Mouse (Mus musculus): ENCODE results near the gene Plppr3.
A peak's percentile ranks its signal among the peaks of the same experiment; 100 is the strongest.
"Not testable (repeated sequence)": the region's sequence is repeated elsewhere in the genome, so short reads cannot be mapped to it uniquely, and the experiment has no call there.

Gene Plppr3

DNA sequence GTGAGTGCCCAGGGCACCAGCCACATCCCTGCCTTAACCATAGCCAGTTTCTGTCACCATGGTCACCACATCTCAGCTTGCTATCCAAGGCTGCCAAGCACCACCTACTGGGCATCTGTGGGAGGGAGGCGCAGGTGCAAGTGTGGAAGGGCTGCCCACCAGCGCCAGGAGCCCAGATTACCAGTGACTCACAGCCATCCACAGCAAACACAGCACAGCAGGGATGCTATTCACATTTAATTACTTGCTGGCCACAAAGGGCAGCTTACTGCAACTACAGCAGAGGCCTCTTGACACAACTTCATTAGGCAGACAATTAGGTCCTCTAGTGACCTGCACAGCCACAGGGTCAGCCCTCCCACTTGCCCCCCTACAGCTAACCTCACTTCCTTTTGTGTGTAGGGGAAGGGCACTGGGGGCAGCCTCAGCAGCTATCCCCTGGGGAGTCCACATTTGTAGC, 26.5 kb upstream of the Plppr3 start:
- no peak for DNase-seq (ENCODE audit: low spot score)

DNA sequence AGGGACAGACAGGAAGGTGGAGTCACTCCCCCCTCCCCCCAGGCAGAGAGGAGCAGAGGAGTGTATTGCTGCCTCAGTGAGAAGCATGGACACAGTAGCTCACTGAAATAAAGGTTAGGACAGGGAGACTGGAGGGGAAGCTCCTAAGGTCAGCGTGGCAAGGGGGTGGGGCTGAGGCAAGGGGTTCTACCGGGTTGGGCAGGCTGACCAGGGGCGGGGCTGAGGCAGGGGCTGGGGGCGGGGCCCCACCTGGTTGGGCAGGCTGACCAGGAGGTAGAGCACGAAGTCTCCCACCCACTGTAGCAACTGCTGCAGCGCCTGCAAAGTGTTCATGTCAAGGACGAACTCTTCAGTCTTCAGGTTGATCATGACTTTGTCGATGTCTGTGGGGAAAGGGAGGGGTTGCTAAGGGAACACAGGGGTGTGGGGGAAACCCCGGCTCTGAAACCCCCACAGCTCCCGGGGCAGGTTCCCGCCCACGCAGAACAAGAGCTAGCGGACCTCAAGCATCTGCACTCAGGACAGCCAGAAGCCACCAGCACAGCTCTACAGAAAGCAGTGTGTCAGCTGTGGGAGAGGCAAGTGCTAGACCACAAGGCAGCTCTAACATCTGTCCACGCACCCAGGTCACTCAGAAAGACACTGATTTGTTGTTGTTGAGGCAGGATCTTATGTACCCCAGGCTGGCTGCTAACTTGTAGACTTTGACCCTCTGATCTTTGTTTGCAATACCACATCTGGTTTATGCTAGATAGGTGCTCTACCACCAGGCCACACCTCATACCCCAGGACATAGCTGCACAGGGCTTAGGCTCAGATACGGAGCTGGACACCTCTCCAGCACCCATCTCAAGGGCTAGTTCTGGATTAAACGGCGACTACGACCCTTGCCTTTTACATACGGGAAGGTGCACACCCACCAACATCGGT, 23.1 kb upstream of the Plppr3 start:
- DNase-seq (ENCODE audit: low spot score), result peak; percentile 45

DNA sequence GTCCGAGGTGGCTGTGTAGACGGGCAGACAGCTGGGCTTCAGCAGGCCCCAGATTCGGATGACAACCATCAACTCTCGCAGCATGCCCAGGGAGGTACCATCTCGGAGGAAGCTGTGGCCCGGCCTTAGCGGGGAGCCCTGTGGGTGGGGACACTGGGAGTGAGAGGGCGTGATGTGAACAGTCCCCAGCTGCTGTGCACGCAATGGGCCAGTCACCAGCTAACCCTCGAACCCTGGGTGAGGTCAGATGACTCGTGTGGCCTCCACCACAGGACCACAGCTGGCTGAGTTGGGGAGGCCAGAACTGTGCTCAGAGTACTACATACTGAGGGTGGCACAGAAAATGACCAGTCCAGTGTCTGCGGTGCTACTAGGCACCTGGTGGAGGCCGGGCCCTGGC, 22.4 kb upstream of the Plppr3 start:
- DNase-seq (ENCODE audit: low spot score), result no peak

DNA sequence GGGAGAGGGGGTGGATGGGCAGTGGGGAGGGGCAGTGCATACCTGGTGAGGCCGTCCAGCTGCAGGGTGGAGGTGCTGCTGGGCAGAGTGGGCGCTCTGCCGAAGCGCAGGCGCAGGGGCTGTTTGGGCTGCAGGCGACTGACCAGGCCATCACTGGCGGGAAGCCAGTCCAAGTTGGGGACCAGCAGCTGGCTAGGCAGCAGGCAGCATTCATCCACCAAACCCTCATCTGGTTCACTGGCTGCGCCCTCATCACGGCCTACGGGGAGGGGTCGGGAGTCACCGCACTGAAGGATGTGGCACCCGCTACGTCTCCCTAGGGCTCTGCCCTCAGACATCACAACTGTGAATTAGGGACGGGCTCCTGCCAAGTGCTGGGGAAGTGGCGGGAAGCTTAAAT, 21.9 kb upstream of the Plppr3 start:
- DNase-seq (ENCODE audit: low spot score), result no peak

DNA sequence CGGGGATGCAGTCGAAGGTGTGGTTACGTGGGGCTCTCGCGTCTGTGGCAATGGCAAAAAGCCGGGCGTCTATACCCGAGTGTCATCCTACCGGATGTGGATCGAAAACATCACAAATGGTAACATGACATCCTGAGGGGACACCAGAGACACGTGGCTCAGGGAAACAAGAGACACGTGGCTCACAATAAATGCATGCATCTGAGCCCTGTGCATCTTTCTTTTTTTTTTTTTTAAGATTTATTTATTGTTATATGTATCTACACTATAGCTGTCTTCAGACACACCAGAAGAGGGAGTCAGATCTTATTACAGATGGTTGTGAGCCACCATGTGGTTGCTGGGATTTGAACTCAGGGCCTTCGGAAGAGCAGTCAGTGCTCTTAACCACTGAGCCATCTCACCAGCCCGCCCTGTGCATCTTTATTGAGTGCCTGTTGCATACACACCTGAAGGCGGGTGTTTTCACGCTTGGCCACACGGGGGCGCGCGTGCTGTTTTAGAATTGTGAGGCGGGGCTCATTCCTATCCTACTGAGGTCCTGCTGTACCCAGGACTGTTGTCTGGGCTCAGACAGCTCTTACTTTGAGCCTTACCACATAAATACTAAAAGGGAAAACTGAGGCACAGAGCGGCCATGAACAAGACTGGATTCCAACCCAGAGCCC, 18.2 kb upstream of the Plppr3 start:
- peak; percentile 88 for DNase-seq (ENCODE audit: low spot score)

DNA sequence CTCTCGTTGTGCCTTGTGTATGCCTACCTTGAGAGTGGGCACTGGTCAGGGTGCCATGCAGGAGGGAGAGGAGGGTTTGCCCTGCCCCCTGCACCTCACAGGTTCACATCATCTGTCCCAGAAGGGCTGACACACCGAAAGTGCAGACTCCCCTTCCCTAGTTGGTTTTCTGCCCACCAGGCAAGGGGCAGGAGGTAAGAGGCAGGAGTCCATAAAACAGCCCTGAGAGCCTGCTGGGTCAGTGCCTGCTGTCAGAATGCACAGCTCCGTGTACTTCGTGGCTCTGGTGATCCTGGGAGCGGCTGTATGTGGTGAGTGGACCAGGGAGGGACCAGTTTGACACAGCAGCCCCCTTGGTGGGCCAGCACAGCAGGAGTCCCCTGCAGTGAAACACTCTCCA, 16.2 kb upstream of the Plppr3 start, which contains the start of gene Cfd:
Cfd (plus strand) TSS at position 184 of the 400 bp plus-strand sequence.
- no peak for DNase-seq (ENCODE audit: low spot score)

DNA sequence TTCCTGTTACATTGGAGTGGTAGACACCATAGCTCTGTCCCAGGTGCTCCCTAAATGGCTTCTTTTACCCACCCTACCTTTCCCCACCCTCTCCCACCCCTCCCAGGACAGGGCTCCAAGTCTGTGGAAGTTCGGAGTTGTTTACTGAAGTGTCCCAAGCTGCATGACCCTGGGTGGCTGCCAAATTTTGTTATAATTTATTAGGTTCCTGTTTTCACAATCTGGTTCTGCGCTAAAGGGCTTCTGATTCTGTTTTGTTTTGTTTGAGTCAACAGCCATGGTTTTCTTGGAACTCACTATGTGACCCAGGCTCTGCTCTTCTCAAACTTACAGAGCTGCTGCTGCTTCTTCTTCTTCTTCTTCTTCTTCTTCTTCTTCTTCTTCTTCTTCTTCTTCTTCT, 15.0 kb upstream of the Plppr3 start:
- no peak for DNase-seq (ENCODE audit: low spot score)

DNA sequence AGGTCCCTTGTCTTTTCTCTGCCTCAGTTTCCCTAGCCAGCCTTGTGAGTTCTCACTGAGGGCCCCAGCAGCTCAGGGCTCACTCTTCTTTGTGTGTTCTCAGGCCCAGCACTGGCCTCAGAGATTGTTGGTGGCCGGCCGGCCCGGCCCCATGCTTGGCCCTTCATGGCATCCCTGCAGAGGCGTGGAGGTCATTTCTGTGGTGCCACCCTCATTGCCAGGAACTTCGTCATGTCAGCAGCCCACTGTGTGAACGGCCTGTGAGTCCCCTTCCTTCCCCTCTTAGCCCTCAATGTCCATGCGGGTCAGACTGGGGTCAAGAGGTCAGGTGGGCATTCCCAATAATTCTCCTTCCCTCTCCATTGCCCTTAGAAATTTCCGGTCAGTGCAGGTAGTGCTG, 12.2 kb upstream of the Plppr3 start:
- no peak for DNase-seq (ENCODE audit: low spot score)

DNA sequence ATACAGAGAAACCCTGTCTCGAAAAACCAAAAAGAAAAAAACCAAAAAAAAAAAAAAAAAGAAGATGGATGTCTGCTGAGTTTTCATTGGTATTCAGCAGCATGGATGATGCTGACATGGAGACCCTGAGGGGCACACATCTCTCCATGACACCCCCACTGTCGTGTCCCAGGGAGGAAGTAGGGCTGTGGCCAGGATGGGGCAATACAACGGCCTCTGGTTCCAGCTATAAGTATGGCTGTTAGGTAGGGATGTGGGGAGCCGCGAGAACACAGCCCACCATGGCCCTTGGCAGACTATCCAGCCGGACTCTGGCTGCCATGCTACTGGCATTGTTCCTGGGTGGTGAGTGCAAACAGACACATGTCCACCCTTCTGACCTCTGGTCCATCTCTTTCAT, 11.6 kb upstream of the Plppr3 start, which contains the start of gene Elane:
Elane (plus strand) TSS at position 194 of the 400 bp plus-strand sequence.
- no peak for DNase-seq (ENCODE audit: low spot score)

DNA sequence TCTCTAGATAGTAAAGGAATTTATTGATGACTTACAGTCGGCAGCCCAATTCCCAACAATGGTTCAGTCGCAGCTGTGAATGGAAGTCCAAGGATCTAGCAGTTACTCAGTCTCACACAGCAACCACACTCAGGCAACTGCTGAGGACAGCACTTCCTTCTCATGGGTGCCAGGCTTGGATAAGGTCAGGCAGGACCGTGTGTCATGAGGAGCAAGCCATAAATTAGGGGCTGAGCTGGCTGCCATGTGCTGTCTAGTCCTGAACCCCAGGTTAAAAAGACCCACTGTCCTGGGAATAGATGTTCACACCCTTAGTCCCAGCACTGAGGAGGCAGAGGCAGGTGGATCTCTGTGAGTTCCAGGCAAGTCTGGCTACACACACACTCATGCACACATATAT, 10.5 kb upstream of the Plppr3 start:
- not testable (repeated sequence) for DNase-seq (ENCODE audit: low spot score)

DNA sequence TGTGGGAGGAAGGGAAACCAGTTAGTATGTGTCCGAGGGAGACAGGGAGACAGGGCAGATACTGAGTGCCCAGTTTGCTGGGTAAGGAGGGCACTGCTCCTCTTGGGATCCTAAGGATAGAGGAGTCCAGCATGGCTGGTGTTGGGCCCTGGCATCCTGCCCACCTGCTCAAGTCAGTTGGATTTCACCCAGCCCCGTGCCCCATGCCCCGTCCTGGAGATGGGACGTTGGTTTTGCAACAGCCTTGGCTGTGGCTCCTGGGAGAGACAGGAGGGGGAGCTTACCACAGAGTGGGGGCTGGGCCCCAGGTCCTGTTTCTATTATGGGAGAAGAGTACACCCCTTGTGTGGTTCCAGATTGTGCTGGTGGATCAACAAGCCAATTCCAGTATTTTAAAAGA, 10.0 kb upstream of the Plppr3 start:
- DNase-seq (ENCODE audit: low spot score), result no peak

DNA sequence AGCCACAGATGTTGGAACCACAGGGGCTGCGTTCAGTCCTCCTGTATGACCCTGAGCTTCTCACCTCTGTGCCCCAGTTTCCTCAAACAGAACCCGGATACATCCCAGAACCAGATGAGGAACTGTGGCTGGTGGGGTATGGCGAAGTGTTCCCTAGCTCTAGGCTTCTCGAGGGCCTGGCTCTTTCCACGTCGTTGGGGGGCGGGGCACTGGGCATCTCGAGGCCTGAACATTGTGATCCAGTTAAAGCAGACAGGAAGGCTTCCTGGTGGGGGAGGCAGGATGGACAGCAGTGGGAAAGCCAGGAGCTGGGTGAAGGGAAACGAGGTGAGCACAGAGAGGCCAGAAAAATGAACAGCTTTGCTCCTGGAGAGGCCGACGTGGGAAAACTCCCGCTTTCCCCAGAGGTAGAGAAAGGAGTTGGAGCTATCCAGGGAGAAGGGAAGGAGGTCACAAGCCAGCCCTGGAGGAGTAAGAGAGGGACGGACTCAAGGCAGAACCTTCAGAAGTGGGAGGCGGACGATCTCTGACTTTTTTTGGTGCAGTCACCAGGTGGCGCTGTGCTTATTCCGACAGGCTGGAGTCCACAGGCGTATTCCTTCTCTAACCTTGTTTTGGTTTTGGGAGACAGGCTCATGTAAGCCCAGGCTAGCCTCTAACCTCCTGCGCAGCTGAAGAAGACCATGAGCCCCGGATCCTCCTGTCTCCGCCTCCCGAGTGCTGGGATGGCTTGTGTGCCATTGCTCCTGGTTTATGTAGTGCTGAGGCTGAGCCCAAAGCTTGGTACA, 9.1 kb upstream of the Plppr3 start:
- peak; percentile 92 for DNase-seq (ENCODE audit: low spot score)

DNA sequence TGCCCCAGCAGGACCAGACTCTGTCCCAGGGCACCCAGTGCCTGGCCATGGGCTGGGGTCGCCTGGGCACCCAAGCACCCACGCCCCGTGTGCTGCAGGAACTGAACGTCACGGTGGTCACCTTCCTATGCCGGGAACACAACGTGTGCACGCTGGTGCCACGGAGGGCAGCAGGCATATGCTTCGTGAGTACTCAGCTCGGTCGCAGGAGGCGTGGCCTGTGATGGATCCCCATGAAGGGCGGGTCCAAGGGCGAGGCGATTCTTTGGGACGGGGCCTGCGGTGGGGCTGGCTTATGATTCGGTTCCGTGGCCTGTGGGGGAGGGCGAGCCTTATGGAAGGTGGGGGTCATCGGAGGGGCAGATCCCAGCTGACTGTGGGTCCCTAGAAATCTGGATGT, 7.5 kb upstream of the Plppr3 start:
- peak; percentile 45 for DNase-seq (ENCODE audit: low spot score)

DNA sequence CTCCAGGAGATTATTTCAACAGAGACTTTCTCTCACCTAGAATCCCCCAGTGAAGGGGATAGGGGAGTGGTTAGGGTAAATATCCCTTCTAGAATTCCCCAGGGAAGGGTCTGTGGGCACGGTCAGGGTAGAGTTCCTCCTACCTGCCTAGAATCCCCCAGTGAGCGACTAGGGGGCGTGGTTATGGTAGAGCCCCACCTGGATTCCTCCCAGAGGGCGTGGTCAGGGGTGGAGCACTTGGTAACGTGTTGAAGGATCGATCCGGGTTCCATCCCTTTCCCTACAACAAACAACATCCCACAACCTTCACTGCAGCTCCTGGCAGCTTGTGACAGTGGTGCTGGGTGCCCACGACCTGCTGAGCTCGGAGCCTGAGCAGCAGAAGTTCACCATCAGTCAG, 6.3 kb upstream of the Plppr3 start:
- DNase-seq (ENCODE audit: low spot score), result no peak

DNA sequence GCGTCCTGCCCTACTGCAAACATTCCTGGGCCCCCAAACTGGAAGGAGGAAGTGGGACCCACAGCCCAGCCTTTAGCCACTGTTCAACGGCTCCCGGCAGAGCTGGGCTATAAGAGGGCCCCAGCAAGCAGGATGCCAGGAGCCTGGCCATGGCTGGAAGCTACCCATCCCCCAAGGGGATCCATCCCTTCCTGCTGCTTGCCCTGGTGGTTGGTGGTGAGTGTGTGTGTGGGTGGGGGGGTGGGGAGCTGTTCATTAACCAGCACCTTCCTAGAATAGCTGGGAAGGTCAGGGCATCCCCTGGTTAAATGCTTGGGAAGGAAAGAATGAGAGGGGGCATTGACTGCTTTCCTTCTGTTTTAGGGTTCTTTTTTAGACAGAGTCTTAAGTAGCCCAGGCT, 5.1 kb upstream of the Plppr3 start:
- no peak for DNase-seq (ENCODE audit: low spot score)

DNA sequence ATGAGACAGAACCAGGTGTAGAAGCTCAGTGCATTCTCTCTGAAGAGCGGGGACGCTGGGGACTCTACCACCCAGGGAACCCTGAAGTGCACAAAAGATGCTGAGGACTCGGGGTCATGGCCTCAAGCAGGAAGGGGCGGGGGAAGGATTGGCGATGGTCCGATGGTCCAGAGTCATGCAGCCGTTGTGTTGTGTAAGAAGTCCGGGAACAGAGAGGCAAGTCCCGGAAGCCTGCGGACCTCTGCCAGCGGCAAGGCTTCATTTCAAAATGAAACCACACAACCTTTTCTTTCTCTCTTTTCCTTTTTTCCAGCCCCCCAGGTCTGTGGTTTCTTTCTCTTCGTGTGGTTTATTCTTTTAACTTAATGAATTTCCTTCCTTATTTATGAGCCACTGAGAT, 3.3 kb upstream of the Plppr3 start:
- no peak for DNase-seq (ENCODE audit: low spot score)

DNA sequence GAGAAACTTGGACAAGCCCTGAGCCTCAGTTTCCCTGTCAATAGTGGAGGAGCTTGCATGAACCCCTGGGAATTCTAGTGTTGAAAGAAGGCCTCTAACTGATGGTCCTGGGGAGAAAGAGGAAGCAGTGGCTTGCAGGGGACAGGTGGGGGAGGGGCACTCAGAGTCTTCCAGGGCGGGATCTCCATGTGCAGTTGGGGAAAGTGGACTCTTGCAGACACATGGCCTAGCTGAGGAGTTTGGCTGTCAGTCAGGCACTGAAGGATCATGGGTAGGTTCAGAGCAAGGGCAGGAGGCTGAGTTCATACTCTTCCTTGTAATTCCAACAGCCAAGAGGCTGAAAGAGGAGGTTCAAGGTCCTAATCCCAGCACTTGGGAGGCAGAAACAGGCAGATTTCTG, 2.7 kb upstream of the Plppr3 start:
- peak; percentile 36 for DNase-seq (ENCODE audit: low spot score)

DNA sequence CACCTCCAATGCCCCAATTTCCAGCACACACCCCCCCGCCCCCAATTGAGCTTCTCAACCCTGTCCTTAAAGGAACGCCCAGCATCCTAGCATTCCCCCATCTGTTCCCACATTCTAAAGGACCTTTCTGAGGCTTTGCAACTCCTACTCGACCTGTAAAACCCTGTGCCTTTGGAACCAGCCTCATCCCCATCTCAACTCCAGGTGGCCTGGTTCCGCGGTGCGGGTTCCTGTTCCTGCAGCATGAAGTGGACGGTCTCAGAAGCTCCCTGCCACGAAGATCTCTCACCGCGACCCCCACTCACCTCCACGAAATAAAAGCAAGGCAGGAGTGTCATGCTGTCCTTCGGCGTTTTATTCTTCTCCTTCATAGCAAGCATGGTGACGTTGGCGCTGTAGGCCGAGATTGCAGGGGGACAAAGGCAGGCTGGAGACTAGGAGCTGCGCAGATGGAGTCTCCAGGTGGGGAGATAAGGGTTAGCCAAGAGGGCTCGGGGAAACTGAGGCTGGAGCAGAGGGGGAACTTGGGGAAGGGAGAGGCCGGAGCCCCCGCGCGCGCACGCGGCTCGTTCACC, 632 bp downstream of the Plppr3 start:
- DNase-seq (ENCODE audit: low spot score), result peak; percentile 63

DNA sequence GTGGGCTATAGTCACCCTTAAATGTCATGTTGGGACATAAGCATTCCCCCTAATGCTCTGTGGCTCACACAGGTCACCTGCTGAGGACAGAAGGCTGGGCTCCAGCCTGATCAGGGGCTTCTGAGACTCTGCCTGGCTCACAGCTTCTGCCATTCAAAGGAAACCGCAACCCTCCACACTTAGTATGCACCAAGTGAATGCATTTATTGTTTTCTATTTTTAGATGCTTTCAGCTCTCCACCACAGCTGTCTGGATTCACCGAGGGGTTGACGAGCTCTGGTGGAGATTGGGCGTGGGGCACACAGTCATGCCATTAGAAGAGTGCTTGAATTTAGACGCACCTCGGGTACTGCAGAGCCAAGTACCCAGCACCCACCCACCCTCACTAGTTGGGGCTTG, 1.1 kb downstream of the Plppr3 start:
- DNase-seq (ENCODE audit: low spot score), result peak; percentile 25

DNA sequence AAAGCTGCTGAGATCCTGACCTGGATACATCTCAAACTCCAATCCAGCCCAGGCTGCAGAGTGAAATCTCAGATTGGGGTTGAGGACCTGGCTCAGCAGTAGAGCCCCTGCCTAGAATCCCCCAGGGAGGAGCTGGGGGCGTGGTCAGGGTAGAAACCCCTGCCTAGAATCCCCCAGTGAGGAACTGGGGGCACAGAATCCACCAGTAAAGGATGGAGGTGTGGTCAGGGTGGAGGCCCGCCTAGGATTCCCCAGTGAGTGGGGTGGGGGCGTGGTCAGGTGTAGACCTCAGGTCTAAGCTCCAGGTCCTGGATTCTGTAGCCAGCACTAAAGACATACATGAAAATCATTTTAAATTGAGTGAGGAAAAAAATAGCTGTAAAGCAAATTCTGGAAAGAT, 1.6 kb downstream of the Plppr3 start:
- DNase-seq (ENCODE audit: low spot score), result no peak

DNA sequence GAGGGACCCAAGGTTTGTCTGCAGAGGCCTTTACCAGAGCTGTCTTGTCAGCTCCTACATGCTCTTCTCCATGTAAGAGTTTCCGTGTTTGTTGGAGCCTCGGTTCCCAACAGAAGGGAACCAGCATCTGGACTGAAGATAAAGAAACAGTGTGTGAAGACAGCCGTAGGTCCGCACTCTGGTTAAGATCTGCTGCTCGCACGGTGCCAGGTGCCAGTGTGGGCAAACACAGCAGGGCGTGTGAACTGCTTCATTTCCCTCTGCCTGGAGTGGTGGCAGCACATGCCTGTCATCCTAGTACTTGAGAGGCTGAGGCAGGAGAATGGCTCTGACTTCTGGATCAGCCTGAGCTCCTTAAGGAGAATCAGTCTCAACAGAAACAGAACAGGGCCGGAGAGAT, 2.6 kb downstream of the Plppr3 start:
- no peak for DNase-seq (ENCODE audit: low spot score)

DNA sequence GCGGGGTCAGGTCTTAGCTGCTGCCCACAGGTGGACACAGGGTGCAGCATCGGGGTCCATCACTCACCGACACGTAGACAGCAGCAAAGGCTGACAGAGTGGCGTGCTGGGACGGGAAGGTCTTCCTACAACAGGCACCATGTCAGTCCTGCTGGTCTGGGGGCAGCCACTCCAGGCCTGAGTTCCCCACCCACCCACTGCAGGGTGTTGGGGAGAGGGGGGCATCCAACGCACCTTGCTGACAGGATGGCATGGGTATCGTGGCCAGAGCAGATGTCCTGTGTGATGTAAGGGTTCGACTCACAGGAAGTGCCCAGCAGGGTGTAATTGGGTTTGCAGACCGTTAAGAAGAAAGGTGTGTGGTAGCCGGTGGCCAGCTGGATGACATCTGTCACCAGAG, 7.8 kb downstream of the Plppr3 start:
- no peak for DNase-seq (ENCODE audit: low spot score)

Measured in embryo, embryonic 10.5 days (tissue).